Mouse (Mus musculus): ENCODE measurements around the gene Tmco1. TPM values are rescaled to one million over a fixed set of nuclear protein-coding genes. Genes with fewer than 3 reads are reported as not detected.
A peak's percentile ranks its signal among the peaks of the same experiment; 100 is the strongest.

Tmco1 gene
- polyA plus RNA-seq, 1 experiment from 2014 or later = 76.4 TPM

DNA sequence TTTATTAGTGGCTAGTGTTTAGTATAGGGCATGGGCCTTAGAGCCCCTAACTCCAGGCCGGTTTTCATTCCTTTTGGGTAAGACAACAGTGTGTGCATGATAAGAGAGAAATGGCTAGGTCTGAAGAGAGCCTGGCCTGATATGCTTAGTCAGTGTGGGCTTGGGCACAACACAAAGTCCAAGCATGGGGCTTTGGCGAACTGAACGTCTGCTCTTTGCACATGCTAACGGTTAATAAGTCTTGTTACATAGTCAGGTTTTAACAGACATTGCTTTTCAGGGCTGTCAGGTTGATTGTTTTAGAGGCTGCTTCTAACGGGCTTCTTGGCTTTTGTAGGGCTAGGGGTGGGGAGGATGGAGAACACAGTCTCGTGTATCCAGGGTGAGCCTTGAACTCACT lies 58.4 kb downstream of the Tmco1 start:
- Histone ChIP-seq H3K4me2 (replicated peaks) (no peak overlapping the region), H3K9me3 (replicated peaks) (no peaks in the 10 kb centered on the region), H3K27me3 (no peaks in the 10 kb centered on the region), H3K4me1 (no peaks in the 10 kb centered on the region), H3K4me3 (no peak overlapping the region), H3K27ac (no peak overlapping the region), H3K9ac (no peak overlapping the region), H3K36me3 (peaks cover 27% of the 10 kb centered on the region)
- WGBS = 90% methylated on average over 6 of the region's 6 CpGs
- ATAC-seq (ENCODE audit: low FRiP score) = no peak

GRCm38 (mm10) chr1:167368018-167368417 lies 59.8 kb downstream of the Tmco1 start:
- WGBS = 93% methylated on average over 4 of the region's 4 CpGs

GRCm38 (mm10) chr1:167368513-167368912 lies 60.3 kb downstream of the Tmco1 start:
- Histone ChIP-seq H3K4me1 (no peaks in the 10 kb centered on the region), H3K9ac (no peak overlapping the region), H3K9me3 (replicated peaks) (no peaks in the 10 kb centered on the region), H3K4me3 (no peak overlapping the region), H3K4me2 (replicated peaks) (no peak overlapping the region), H3K27me3 (no peaks in the 10 kb centered on the region), H3K36me3 (peaks cover 25% of the 10 kb centered on the region), H3K27ac (no peak overlapping the region)
- ATAC-seq (ENCODE audit: low FRiP score) = no peak
- WGBS = 86% methylated on average over 7 of the region's 7 CpGs

More at GRCm38 (mm10) chr1:167368018-167368417, 59.8 kb downstream of the Tmco1 start:
- H3K27ac ChIP-seq = no peak overlapping the region
- H3K4me1 ChIP-seq = no peaks in the 10 kb centered on the region
- H3K4me3 ChIP-seq = no peak overlapping the region
- H3K36me3 ChIP-seq = peaks cover 25% of the 10 kb centered on the region
- no peak overlapping the region for H3K4me2 ChIP-seq (replicated peaks)
- H3K9me3 ChIP-seq (replicated peaks) = no peaks in the 10 kb centered on the region
- no peak overlapping the region for H3K9ac ChIP-seq
- no peak for ATAC-seq (ENCODE audit: low FRiP score)
- no peaks in the 10 kb centered on the region for H3K27me3 ChIP-seq

- no peak overlapping the region for H3K4me3 ChIP-seq
- no peak overlapping the region for H3K27ac ChIP-seq
- H3K36me3 ChIP-seq = peaks cover 19% of the 10 kb centered on the region
- no peak overlapping the region for H3K9ac ChIP-seq
- 13% methylated on average over 7 of the region's 7 CpGs for WGBS
- 0 out of 2 replicates have a peak, but pooled peaks have one; percentile 24 for ATAC-seq (ENCODE audit: low FRiP score)
- H3K27me3 ChIP-seq = no peaks in the 10 kb centered on the region
- H3K4me1 ChIP-seq = peaks cover 8% of the 10 kb centered on the region; the same call in 1 of the 2 replicates
- H3K9me3 ChIP-seq (replicated peaks) = no peaks in the 10 kb centered on the region
- H3K4me2 ChIP-seq (replicated peaks) = no peak overlapping the region
These were observed 61.7 kb downstream of the Tmco1 start for GRCm38 (mm10) chr1:167369905-167370304.

- no peak overlapping the region for H3K9ac ChIP-seq
- no peak for ATAC-seq (ENCODE audit: low FRiP score)
- H3K9me3 ChIP-seq (replicated peaks) = no peaks in the 10 kb centered on the region
- no peak overlapping the region for H3K27ac ChIP-seq
- peaks cover 8% of the 10 kb centered on the region; the same call in 1 of the 2 replicates for H3K4me1 ChIP-seq
- peaks cover 14% of the 10 kb centered on the region; the same call in 1 of the 2 replicates for H3K36me3 ChIP-seq
- WGBS = 92% methylated on average over 7 of the region's 7 CpGs
- no peak overlapping the region for H3K4me3 ChIP-seq
- H3K27me3 ChIP-seq = no peaks in the 10 kb centered on the region
- no peak overlapping the region for H3K4me2 ChIP-seq (replicated peaks)
These were observed 64.6 kb downstream of the Tmco1 start for GRCm38 (mm10) chr1:167372739-167373138.

- Histone ChIP-seq H3K4me3 (no peak overlapping the region), H3K9me3 (replicated peaks) (no peaks in the 10 kb centered on the region), H3K9ac (no peak overlapping the region), H3K4me1 (peaks cover 8% of the 10 kb centered on the region; the same call in 1 of the 2 replicates), H3K27ac (no peak overlapping the region), H3K27me3 (no peaks in the 10 kb centered on the region), H3K4me2 (replicated peaks) (0 out of 2 replicates have a peak overlapping the region, but pooled peaks have one; percentile 11), H3K36me3 (peaks cover 12% of the 10 kb centered on the region; the same call in 1 of the 2 replicates)
- ATAC-seq (ENCODE audit: low FRiP score) = peak; percentile 73; the same call in 1 of the 2 replicates
- 18% methylated on average over 15 of the region's 15 CpGs for WGBS
These were observed 66.0 kb downstream of the Tmco1 start for GRCm38 (mm10) chr1:167374003-167374784.

- Histone ChIP-seq H3K9ac (no peak overlapping the region), H3K9me3 (replicated peaks) (no peaks in the 10 kb centered on the region), H3K27me3 (no peaks in the 10 kb centered on the region), H3K36me3 (peaks cover 10% of the 10 kb centered on the region; the same call in 1 of the 2 replicates), H3K27ac (no peak overlapping the region), H3K4me3 (no peak overlapping the region), H3K4me2 (replicated peaks) (no peak overlapping the region), H3K4me1 (peaks cover 8% of the 10 kb centered on the region; the same call in 1 of the 2 replicates)
- 62% methylated on average over 2 of the region's 2 CpGs for WGBS
- ATAC-seq (ENCODE audit: low FRiP score) = no peak
These were observed 66.8 kb downstream of the Tmco1 start for GRCm38 (mm10) chr1:167374942-167375341.

DNA sequence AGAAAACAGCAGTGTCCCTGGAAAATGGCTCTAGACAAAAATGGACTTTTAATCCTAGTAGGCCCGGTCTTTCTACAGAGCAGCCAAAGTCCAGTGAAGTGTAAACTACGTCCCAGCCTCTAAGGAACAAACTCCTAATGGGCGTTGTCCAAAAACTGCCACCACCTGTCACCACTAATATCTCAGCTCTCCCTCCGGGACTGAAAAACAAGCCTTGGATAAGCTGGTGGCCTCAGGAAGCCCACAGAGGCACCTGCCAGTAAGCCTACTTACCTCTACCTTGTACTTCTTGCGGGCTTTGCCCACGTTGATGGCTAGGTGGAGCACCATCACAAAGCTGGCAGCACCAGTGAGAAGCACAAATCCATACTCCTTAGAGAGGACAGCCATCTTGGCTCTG lies 69.8 kb downstream of the Tmco1 start:
- peaks cover 10% of the 10 kb centered on the region; the same call in 1 of the 2 replicates for H3K36me3 ChIP-seq
- H3K4me1 ChIP-seq = peaks cover 9% of the 10 kb centered on the region; the same call in 1 of the 2 replicates
- no peak for ATAC-seq (ENCODE audit: low FRiP score)
- no peak overlapping the region for H3K9ac ChIP-seq
- H3K4me2 ChIP-seq (replicated peaks) = no peak overlapping the region
- no peak overlapping the region for H3K27ac ChIP-seq
- 83% methylated on average over 6 of the region's 6 CpGs for WGBS
- H3K27me3 ChIP-seq = no peaks in the 10 kb centered on the region
- H3K9me3 ChIP-seq (replicated peaks) = no peaks in the 10 kb centered on the region
- no peak overlapping the region for H3K4me3 ChIP-seq

DNA sequence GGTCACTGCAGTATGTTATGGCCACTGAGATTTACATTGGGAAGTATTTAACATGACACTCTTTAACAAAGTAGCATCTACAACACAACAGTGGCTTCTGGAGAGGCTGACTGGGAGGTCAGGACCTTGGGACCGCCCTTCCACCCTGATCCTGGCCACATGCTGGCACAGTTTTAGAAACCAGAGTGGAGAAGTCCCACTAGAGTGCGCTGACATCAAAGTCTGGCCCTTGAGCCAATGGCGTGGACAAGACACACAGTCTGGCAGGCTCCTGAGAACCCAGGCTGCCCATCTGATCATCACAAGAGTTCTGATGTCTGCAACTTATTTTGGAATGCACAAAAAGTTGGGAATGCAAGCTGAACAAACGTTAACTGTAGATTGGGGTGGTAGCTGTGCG lies 71.6 kb downstream of the Tmco1 start:
- no peaks in the 10 kb centered on the region for H3K27me3 ChIP-seq
- 62% methylated on average over 5 of the region's 5 CpGs for WGBS
- no peak overlapping the region for H3K4me2 ChIP-seq (replicated peaks)
- no peak overlapping the region for H3K27ac ChIP-seq
- no peak overlapping the region for H3K4me3 ChIP-seq
- no peaks in the 10 kb centered on the region for H3K9me3 ChIP-seq (replicated peaks)
- H3K4me1 ChIP-seq = 0 out of 2 replicates have a peak, but pooled peaks cover 5% of the 10 kb centered on the region
- no peak for ATAC-seq (ENCODE audit: low FRiP score)
- H3K36me3 ChIP-seq = peaks cover 10% of the 10 kb centered on the region; the same call in 1 of the 2 replicates
- no peak overlapping the region for H3K9ac ChIP-seq

- WGBS = 94% methylated on average over 2 of the region's 2 CpGs
- no peak for ATAC-seq (ENCODE audit: low FRiP score)
- Histone ChIP-seq H3K9ac (no peak overlapping the region), H3K9me3 (replicated peaks) (no peaks in the 10 kb centered on the region), H3K4me1 (0 out of 2 replicates have a peak, but pooled peaks cover 4% of the 10 kb centered on the region), H3K4me2 (replicated peaks) (no peak overlapping the region), H3K27me3 (no peaks in the 10 kb centered on the region), H3K27ac (no peak overlapping the region), H3K36me3 (peaks cover 9% of the 10 kb centered on the region; the same call in 1 of the 2 replicates), H3K4me3 (no peak overlapping the region)
These were observed 72.0 kb downstream of the Tmco1 start for GRCm38 (mm10) chr1:167380223-167380622.

DNA sequence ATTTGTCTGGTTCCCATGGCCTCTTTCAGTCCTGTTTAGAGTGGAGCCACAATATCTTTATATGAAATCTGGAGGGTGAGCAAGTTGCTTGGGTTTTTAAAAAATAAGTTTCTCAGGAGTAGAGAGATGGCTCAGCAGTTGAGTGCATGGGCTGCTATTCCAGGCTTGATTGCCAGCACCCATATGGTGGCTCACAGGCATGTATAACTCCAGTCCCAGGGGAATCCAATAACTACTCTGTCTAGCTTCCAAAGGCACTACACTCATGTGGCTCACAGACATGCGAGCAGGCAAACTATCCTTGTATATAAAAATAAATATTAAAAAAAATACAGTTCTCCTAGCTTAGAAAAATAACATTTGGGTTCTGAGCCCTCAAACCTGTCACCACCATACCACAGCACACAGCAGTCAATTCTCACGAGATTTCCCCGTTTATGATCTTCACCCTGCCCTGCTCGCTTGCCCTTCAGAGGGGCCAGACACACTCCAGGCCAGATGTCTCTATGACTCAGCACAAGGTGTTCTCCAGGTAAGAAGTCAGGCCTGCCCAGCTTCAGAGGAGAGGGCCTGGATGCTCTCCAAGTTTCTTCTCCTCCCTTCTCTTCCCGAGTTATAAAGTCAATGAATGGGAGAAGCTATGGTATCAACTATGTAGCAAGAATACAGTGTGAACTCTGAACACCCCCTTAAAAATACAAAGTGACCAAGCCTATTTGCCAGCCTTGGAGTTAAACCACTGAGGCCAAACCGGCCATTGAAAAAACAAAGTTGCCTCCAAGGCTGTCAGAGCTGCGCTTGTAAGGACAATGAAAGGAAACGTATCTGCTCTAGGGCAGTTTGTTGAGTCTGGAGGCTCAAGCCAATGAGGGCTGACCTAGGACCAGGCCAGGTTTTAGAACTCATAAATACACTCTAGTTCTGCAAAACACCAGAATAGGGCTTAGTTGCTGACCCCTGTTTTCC lies 73.2 kb downstream of the Tmco1 start:
- H3K4me1 ChIP-seq = 0 out of 2 replicates have a peak, but pooled peaks cover 4% of the 10 kb centered on the region
- WGBS = 79% methylated on average over 8 of the region's 8 CpGs
- no peak for ATAC-seq (ENCODE audit: low FRiP score)
- no peak overlapping the region for H3K9ac ChIP-seq
- no peak overlapping the region for H3K4me3 ChIP-seq
- no peaks in the 10 kb centered on the region for H3K27me3 ChIP-seq
- no peaks in the 10 kb centered on the region for H3K9me3 ChIP-seq (replicated peaks)
- peaks cover 2% of the 10 kb centered on the region; the same call in 1 of the 2 replicates for H3K36me3 ChIP-seq
- H3K4me2 ChIP-seq (replicated peaks) = no peak overlapping the region
- H3K27ac ChIP-seq = no peak overlapping the region

- Histone ChIP-seq H3K4me3 (no peak overlapping the region), H3K27ac (no peak overlapping the region), H3K9ac (no peak overlapping the region), H3K4me1 (0 out of 2 replicates have a peak, but pooled peaks cover 4% of the 10 kb centered on the region), H3K36me3 (no peaks in the 10 kb centered on the region), H3K4me2 (replicated peaks) (no peak overlapping the region), H3K9me3 (replicated peaks) (no peaks in the 10 kb centered on the region), H3K27me3 (no peaks in the 10 kb centered on the region)
- WGBS = 90% methylated on average over 7 of the region's 7 CpGs
- no peak for ATAC-seq (ENCODE audit: low FRiP score)
These were observed 74.1 kb downstream of the Tmco1 start for GRCm38 (mm10) chr1:167382316-167382715.

Measured in hindbrain, embryonic 12.5 days (tissue).